Mouse (Mus musculus) megakaryocyte, embryonic 14.5 days (primary cell): ENCODE results near the gene Gpsm2. TPM values are rescaled to one million over a fixed set of nuclear protein-coding genes. Genes with fewer than 3 reads are reported as not detected.
"Not testable (repeated sequence)": the region's sequence is repeated elsewhere in the genome, so short reads cannot be mapped to it uniquely, and the experiment has no call there.

Experiments used
- H3K27me3 ChIP-seq: replicated peaks from 2 replicates; pipeline ENCODE3; 2012; ENCODE audit warnings: inconsistent platforms
- H3K36me3 ChIP-seq: replicated peaks from 2 replicates; pipeline ENCODE3; 2012; ENCODE audit warnings: low read length, inconsistent platforms, mixed read lengths
- H3K4me1 ChIP-seq: 2 replicates; pipeline ENCODE4 v1.6.1; 2012; ENCODE audit warnings: inconsistent platforms
- H3K4me3 ChIP-seq: replicated peaks from 2 replicates; pipeline ENCODE3; 2012; ENCODE audit warnings: moderate library complexity, mild to moderate bottlenecking, inconsistent platforms
- H3K9me3 ChIP-seq: 2 replicates; pipeline ENCODE4 v1.6.1; 2012; ENCODE audit warnings: inconsistent platforms
- FLI1 ChIP-seq: IDR thresholded peaks from 2 replicates; pipeline ENCODE4 v1.6.1; 2012; ENCODE audit warnings: low read length, inconsistent platforms, mixed read lengths
- GATA1 ChIP-seq: IDR thresholded peaks from 3 replicates; pipeline ENCODE4 v1.6.1; 2012; ENCODE audit warnings: mixed read lengths, low read length, inconsistent platforms, borderline replicate concordance
- polyA plus RNA-seq: library from polyadenylated mRNA; stranded (reverse); fragments of >175 nt; gene quantifications from 2 replicates; pipeline ENCODE4 v1.2.3, GENCODE M21; 2012; ENCODE audit warnings: low replicate concordance; ENCODE audit not compliant: insufficient read depth

Gpsm2 gene
- polyA plus RNA-seq, 1 experiment, result 1.3 TPM

DNA sequence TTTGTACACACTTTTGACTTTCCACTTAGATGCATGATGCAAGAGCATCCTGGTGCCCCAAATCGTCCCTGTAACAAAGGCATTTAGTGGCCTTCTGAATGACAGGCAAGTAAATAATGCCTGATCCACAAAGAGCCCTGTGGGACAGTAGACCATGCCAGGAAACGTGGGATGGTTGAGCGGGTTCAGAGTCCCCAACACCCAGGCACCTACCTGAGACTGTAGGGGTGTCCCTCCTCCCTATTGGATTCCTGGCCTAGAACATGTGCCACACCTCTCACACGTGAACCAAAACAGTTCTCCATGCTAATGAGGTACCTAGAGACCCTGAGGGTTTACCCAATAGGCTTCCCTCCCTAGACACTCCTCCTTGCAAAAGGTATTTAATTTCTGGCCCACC, 41.1 kb downstream of the Gpsm2 start:
- Histone ChIP-seq H3K4me1 (0 out of 2 replicates have a peak, but pooled peaks cover 3% of the 10 kb centered on the region), H3K36me3 (peaks cover 89% of the 10 kb centered on the region), H3K27me3 (no peaks in the 10 kb centered on the region), H3K4me3 (no peak overlapping the region), H3K9me3 (0 out of 2 replicates have a peak, but pooled peaks cover 3% of the 10 kb centered on the region)
- TF ChIP-seq FLI1 (no peak), GATA1 (no peak)

DNA sequence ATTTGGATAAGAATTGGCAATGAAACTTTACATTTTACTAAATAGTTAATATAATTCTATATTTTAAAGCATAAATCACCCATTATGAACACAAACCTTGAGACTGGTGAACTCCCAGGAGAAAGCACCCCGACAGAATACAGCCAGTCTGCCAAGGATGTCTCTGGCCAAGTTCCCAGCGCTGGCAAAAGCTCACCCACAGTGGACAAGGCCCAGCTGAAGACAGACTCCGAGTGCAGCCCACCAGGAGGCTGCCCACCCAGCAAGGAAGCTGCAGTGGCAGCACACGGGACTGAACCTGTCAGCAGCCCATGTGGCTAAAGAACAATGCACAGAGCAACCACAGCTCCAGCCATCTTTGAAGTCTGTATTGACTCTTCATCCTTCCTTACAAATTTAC, 45.5 kb downstream of the Gpsm2 start:
- Histone ChIP-seq H3K36me3 (peaks cover 97% of the 10 kb centered on the region), H3K4me3 (no peak overlapping the region), H3K4me1 (0 out of 2 replicates have a peak, but pooled peaks cover 3% of the 10 kb centered on the region), H3K9me3 (0 out of 2 replicates have a peak, but pooled peaks cover 3% of the 10 kb centered on the region), H3K27me3 (no peaks in the 10 kb centered on the region)
- TF ChIP-seq GATA1, result no peak
- no peak for TF ChIP-seq FLI1

DNA sequence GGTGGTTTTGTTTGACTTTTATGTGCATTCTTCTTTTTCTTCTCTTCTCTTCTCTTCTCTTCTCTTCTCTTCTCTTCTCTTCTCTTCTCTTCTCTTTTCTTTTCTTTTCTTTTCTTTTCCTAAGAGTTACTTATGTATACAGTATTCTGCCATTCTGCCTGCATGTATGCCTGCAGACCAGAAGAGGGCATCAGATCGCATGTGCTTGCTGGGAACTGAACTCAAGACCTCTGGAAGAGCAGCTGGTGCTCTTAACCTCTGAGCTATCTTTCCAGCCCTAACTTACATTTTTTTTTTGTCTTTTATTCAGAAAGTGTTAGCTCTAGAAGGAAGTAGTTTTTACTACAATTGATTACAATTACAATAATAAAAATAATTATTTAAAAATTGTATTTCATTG, 61.2 kb downstream of the Gpsm2 start:
- no peak for TF ChIP-seq GATA1
- TF ChIP-seq FLI1, result no peak
- Histone ChIP-seq H3K36me3 (peaks cover 69% of the 10 kb centered on the region), H3K27me3 (no peaks in the 10 kb centered on the region)

DNA sequence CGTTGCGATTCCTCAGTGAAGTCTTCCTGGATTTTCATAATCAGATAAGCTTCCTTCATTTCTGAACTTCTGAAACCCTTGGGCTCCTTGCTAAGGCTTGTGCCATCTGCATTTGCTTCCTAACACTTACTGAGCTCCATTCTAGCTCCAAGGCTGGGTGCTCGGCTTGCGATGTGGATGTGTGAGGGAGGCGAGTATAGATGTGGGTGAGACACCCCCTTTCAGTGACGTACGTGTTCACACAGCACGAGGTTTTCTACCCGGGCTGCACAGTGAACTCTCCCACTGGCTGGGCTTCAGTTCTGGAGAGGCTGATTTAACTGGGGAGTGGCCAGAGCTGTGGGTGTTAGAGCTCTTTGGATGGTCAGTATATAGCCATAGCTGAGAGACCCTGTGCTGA, 63.5 kb downstream of the Gpsm2 start:
- H3K4me1 ChIP-seq, result peaks cover 21% of the 10 kb centered on the region; the same call in 1 of the 2 replicates
- TF ChIP-seq FLI1 (no peak), GATA1 (no peak)
- H3K27me3 ChIP-seq, result no peaks in the 10 kb centered on the region
- no peak overlapping the region for H3K4me3 ChIP-seq
- H3K9me3 ChIP-seq, result peaks cover 12% of the 10 kb centered on the region
- H3K36me3 ChIP-seq, result peaks cover 50% of the 10 kb centered on the region

More for the DNA sequence above, 61.2 kb downstream of the Gpsm2 start:
- H3K4me1 ChIP-seq, result peaks cover 7% of the 10 kb centered on the region; the same call in 1 of the 2 replicates
- H3K9me3 ChIP-seq, result peaks cover 15% of the 10 kb centered on the region
- H3K4me3 ChIP-seq, result no peak overlapping the region

DNA sequence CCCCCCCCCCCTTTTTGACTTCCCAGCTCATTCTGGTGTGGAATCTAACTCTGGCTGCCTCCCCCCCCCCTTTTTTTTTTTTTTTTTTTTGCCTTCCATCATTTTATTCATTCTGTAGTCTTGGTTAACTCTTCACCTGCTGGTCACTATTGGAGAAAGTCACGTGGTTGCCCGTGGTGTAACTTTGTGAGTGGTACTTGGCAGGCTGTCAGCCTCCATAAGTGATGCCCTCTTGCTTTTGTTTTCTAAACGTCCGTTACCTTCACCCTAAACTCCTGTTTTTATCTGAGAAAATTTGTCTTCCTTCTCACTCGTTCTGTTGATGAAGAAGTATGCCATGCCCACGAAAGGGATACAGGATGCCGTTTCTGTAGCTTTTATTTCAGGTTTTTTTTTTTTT, 66.6 kb downstream of the Gpsm2 start:
- Histone ChIP-seq H3K4me3 (no peak overlapping the region), H3K27me3 (peaks cover under 1% of the 10 kb centered on the region), H3K9me3 (peaks cover 2% of the 10 kb centered on the region; the same call in 1 of the 2 replicates), H3K36me3 (peaks cover 24% of the 10 kb centered on the region), H3K4me1 (peaks cover 29% of the 10 kb centered on the region)
- no peak for TF ChIP-seq FLI1
- no peak for TF ChIP-seq GATA1

DNA sequence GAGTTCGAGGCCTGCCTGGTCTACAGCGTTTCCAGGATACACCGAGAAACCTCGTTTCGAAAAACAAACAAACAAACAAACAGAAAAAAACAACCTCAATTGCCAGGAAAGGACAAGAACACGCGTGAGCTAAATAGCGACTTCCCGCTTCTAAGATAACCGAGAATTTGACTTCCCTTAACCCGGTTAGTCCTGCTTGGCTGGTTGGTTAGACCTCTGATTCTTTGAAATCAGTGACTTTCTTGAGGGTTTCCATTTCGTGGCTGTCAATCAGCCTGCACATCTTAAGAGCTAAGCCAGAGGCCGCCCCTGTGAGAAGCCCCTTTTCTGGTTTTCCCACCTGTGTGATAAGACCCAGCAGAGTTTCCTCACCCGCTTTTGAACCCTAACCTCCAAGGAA, 67.5 kb downstream of the Gpsm2 start:
- Histone ChIP-seq H3K36me3 (peaks cover 17% of the 10 kb centered on the region), H3K4me3 (peak overlapping the region; percentile 97), H3K9me3 (peaks cover 6% of the 10 kb centered on the region; the same call in 1 of the 2 replicates), H3K4me1 (peaks cover 29% of the 10 kb centered on the region), H3K27me3 (peaks cover 2% of the 10 kb centered on the region)
- TF ChIP-seq GATA1, result no peak
- no peak for TF ChIP-seq FLI1

DNA sequence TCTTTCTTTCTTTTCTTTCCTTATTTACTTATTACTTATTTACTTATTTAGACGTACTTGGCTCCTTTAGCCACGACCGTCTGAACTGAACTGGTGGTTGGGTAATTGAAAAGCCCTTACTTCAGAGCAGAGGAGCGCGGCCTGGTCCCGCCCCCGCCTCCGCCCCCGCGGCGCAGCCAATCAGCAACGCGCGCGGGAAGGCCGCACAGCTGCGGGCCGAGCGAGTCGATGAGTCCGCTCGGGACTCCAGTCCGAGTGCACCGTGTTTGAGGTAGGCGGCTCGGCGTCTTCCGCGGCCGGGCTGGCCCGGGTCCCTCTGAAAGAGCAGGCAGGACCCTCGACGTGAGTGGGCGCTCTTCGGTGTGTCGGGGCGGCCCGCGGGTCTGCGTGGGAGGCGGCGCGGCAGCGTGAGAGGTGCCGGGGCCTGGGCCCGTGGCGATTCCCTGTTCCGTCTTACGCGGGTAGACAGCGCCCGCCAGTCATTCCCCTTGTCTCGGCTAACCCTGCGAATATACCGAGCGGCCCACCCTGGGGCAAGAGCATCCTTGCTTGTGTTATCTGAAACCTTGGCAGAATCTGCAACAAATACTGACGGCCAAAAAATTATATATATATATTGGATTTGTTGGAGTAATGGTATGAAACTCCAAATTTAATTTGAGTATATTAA, 68.3 kb downstream of the Gpsm2 start, which contains the start of gene Clcc1:
TSS of gene Clcc1 (plus strand) at position 204 of the 670 bp plus-strand sequence.
- Histone ChIP-seq H3K4me3 (peak within 1 kb of the TSS; percentile 97), H3K27me3 (peaks cover 2% of the 10 kb centered on the region), H3K36me3 (peaks cover 12% of the 10 kb centered on the region), H3K4me1 (peaks cover 29% of the 10 kb centered on the region), H3K9me3 (peaks cover 6% of the 10 kb centered on the region; the same call in 1 of the 2 replicates)
- no peak for TF ChIP-seq FLI1
- TF ChIP-seq GATA1, result no peak

DNA sequence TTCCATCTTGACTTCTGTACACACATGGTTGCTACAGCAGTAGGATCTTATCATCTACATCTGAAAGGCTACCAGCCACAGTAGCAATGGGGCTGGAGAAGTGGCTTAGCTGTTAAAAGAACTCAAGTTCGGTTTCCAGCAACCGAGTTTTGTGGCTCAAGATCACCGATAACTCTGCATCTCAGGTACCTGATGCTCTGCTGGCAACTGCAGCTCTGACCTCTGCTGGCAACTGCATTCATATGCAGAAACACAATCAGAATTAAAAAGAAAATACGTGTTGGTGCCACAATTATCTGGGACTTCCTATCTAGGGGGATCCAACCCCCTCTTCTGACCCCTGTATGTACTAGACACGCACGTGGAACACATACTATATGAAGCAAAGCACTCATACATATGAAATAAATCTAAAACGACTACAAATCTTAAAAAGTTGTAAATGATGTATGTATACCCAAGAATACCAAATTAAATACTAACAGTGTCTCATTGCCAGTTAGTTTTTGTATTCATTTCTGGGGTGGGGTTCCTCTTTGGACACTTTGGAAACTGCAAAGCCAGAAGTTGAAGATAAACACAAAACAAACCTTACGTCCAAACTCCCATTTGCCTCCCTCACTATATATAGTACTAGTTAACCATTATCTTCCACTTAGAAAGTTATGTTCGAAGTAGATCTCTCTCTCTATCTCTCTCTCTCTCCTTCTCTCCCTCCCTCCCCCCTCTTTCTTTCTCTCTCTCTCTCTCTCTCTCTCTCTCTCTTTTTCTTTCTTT, 69.1 kb downstream of the Gpsm2 start:
- TF ChIP-seq FLI1 (no peak), GATA1 (no peak)
- H3K36me3 ChIP-seq, result peaks cover 4% of the 10 kb centered on the region
- peak overlapping the region; percentile 88 for H3K4me3 ChIP-seq
- H3K9me3 ChIP-seq, result peaks cover 6% of the 10 kb centered on the region; the same call in 1 of the 2 replicates
- H3K27me3 ChIP-seq, result peaks cover 2% of the 10 kb centered on the region
- peaks cover 29% of the 10 kb centered on the region for H3K4me1 ChIP-seq

DNA sequence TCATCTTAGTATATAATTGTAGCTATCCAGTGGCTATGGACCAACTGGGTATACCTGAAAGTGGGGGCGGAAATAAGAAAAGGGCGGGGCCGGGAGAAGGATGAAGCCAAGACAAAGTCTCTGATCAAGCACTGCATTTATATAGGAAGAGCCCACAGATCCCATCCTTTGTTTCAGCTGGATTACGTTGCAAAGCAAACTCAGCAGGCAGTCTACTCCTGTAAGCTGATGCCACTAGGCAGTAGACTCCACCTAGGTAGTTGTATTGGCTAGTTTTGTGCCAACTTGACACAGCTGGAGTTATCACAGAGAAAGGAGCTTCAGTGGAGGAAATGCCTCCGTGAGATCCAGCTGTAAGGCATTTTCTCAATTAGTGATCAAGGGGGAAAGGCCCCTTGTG, 74.4 kb downstream of the Gpsm2 start:
- H3K9me3 ChIP-seq, H3K36me3 ChIP-seq, H3K27me3 ChIP-seq, H3K4me3 ChIP-seq: not testable (repeated sequence)
- H3K4me1 ChIP-seq, result peaks cover 15% of the 10 kb centered on the region

DNA sequence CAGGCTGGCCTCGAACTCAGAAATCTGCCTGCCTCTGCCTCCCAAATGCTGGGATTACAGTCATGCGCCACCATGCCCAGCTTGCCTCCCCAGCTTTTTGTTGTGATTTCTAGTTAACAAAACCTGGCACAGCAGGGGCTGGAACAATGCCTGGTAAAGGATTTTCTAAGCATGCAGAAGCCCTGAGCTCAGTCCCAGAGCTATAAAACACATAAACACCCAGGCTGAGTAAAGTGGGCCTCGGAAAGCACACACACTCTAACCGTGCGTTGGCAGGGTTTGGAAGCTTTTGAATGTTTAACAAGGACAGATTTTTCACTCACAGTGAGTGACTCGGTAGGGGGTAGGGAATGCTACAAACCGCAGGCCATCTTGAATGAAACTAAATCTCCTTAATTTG, 76.1 kb downstream of the Gpsm2 start:
- H3K27me3 ChIP-seq, result peaks cover 2% of the 10 kb centered on the region
- H3K9me3 ChIP-seq, result peaks cover 6% of the 10 kb centered on the region; the same call in 1 of the 2 replicates
- H3K4me1 ChIP-seq, result peaks cover 12% of the 10 kb centered on the region
- H3K36me3 ChIP-seq, result peaks cover 5% of the 10 kb centered on the region
- H3K4me3 ChIP-seq, result no peak overlapping the region
- TF ChIP-seq GATA1 (no peak), FLI1 (no peak)
